Mouse (Mus musculus): ENCODE results near the gene Slc13a5. TPM values are rescaled to one million over a fixed set of nuclear protein-coding genes. Genes with fewer than 3 reads are reported as not detected.

Gene Slc13a5
- polyA plus RNA-seq (2014; fragmentation: Nextera tagmentation; extraction: Ambion mirVana) = 0.46 TPM in 1 of 2 replicates, not detected in the other

- Histone ChIP-seq H3K27ac (ENCODE audit: low read depth, low read length) (no peak within 1 kb of the TSS), H3K4me1 (ENCODE audit: control insufficient read depth, insufficient read depth, low read length) (no peaks in the 10 kb centered on the region), H3K4me2 (ENCODE audit: low read depth) (peak within 1 kb of the TSS; percentile 74), H3K4me3 (ENCODE audit: low read depth, low read length) (peak within 1 kb of the TSS; percentile 40), H3K27me3 (ENCODE audit: control insufficient read depth, insufficient read depth, low read length) (peaks cover 29% of the 10 kb centered on the region), H3K9ac (ENCODE audit: low read length) (peak within 1 kb of the TSS; percentile 41), H3K9me3 (ENCODE audit: control insufficient read depth, low read length) (no peaks in the 10 kb centered on the region), H3K36me3 (ENCODE audit: control insufficient read depth, insufficient read depth, low read length) (no peaks in the 10 kb centered on the region)
- WGBS = 1% methylated on average over 36 of the region's 36 CpGs
- DNase-seq (ENCODE audit: low spot score) (peak; percentile 57), ATAC-seq (ENCODE audit: insufficient read depth, low FRiP score, low TSS enrichment) (peak; percentile 41; the same call in 1 of the 2 replicates)
Measured at GRCm38 (mm10) chr11:72266960-72267560, at the start of gene Slc13a5. Slc13a5 (minus strand) TSS chr11:72267222.

DNA sequence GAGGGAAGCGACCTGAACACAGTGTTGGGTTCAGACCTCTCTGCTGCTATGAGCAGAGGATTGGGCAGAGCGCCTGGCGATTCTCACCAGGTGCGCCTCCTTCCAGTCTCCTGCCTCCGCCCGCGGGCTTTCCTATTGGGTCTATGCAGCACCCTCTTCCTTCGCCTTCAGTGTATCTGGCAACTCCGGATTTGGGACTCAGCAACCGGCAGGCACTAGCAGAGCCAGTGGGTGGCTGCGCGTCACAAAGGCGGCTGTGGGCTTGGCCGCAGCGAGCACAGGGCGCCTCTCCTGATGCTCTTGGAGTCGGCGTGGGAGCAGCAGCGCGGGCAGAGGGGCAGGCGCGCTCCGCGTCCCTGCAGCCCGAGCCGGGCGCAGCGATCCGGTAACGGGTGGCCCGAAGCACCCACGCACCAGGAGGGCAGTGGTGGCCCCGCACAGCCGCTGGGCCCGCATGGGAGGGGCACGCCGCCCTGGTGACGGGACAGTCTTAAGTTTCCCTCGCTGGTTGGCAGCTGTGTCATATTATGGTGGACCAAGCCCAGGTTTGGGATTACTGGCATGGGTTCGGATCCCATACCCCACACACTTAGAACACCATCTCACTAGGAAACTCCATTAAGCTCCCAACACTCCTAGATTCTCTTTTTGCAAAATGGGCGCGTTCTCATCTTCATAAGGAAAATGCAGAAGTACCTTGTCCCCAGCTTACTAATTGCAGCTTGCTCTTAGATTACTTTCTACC is 47.3 kb upstream of the Slc13a5 start, which contains the start of gene Fbxo39:
Fbxo39 (plus strand) TSS at position 294 of the 745 bp plus-strand sequence.
- WGBS = 10% methylated on average over 42 of the region's 42 CpGs
- Histone ChIP-seq H3K27me3 (ENCODE audit: control insufficient read depth, insufficient read depth, low read length) (peaks cover 22% of the 10 kb centered on the region), H3K27ac (ENCODE audit: low read depth, low read length) (no peak within 1 kb of the TSS), H3K36me3 (ENCODE audit: control insufficient read depth, insufficient read depth, low read length) (no peaks in the 10 kb centered on the region), H3K9me3 (ENCODE audit: control insufficient read depth, low read length) (no peaks in the 10 kb centered on the region), H3K4me2 (ENCODE audit: low read depth) (peak within 1 kb of the TSS; percentile 37), H3K4me1 (ENCODE audit: control insufficient read depth, insufficient read depth, low read length) (0 out of 2 replicates have a peak, but pooled peaks cover 3% of the 10 kb centered on the region), H3K9ac (ENCODE audit: low read length) (peak within 1 kb of the TSS; percentile 40; the same call in 1 of the 2 replicates), H3K4me3 (ENCODE audit: low read depth, low read length) (peak within 1 kb of the TSS; percentile 18; the same call in 1 of the 2 replicates)
- DNase-seq (ENCODE audit: low spot score) = peak; percentile 12
- ATAC-seq (ENCODE audit: insufficient read depth, low FRiP score, low TSS enrichment) = no peak

- H3K4me2 ChIP-seq (ENCODE audit: low read depth) = no peak overlapping the region
- no peak overlapping the region for H3K4me3 ChIP-seq (ENCODE audit: low read depth, low read length)
- no peaks in the 10 kb centered on the region for H3K9me3 ChIP-seq (ENCODE audit: control insufficient read depth, low read length)
- 83% methylated on average over 10 of the region's 10 CpGs for WGBS
- H3K27ac ChIP-seq (ENCODE audit: low read depth, low read length) = no peak overlapping the region
- no peak overlapping the region for H3K9ac ChIP-seq (ENCODE audit: low read length)
- H3K36me3 ChIP-seq (ENCODE audit: control insufficient read depth, insufficient read depth, low read length) = no peaks in the 10 kb centered on the region
- DNase-seq (ENCODE audit: low spot score) = no peak
- H3K4me1 ChIP-seq (ENCODE audit: control insufficient read depth, insufficient read depth, low read length) = 0 out of 2 replicates have a peak, but pooled peaks cover 3% of the 10 kb centered on the region
- ATAC-seq (ENCODE audit: insufficient read depth, low FRiP score, low TSS enrichment) = no peak
- peaks cover 22% of the 10 kb centered on the region for H3K27me3 ChIP-seq (ENCODE audit: control insufficient read depth, insufficient read depth, low read length)
Measured at GRCm38 (mm10) chr11:72311355-72312001, 44.5 kb upstream of the Slc13a5 start.

DNA sequence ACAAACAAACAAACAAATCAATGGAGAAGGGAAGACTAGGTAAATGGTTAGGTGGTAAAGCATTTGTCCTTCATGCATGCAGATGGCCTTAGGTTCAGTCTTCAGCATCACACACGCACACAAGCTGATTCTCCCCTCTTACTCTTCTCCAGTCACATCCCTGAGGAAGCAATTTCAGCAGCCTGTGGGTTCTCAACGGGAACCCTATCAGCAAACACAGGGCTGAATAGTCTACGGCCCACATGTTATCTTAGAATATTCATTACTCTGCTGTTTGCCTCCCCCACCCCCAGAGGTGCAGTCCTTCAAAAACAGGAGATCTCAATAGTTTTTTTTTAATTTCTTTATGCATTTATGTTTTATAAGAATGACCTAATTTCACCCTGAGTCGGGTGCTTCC is 43.5 kb upstream of the Slc13a5 start:
- H3K4me2 ChIP-seq (ENCODE audit: low read depth) = no peak overlapping the region
- 0 out of 2 replicates have a peak, but pooled peaks cover 3% of the 10 kb centered on the region for H3K4me1 ChIP-seq (ENCODE audit: control insufficient read depth, insufficient read depth, low read length)
- H3K4me3 ChIP-seq (ENCODE audit: low read depth, low read length) = no peak overlapping the region
- no peak overlapping the region for H3K9ac ChIP-seq (ENCODE audit: low read length)
- no peak for DNase-seq (ENCODE audit: low spot score)
- no peak for ATAC-seq (ENCODE audit: insufficient read depth, low FRiP score, low TSS enrichment)
- H3K9me3 ChIP-seq (ENCODE audit: control insufficient read depth, low read length) = no peaks in the 10 kb centered on the region
- H3K27me3 ChIP-seq (ENCODE audit: control insufficient read depth, insufficient read depth, low read length) = peaks cover 22% of the 10 kb centered on the region
- 87% methylated on average over 4 of the region's 4 CpGs for WGBS
- H3K27ac ChIP-seq (ENCODE audit: low read depth, low read length) = no peak overlapping the region
- H3K36me3 ChIP-seq (ENCODE audit: control insufficient read depth, insufficient read depth, low read length) = no peaks in the 10 kb centered on the region

DNA sequence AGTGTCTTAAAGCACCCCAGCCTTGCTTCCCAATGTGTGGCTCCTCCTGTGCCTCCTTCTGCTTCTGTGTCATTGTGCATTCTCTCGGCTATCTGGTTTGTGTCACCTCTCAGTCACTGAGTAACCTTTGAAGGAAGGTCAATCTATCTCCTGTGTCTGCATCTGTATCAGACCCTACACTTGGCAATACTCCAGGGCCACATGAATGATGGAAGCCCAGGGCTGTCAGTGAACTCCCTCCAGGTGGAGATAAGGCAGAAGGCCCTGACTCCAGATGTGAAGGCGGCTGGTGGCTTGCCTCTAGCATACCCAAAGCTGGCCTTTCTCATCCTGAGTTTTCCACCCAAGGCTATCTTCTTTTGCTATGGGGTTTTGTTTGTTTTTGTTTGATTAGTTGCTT is 42.0 kb upstream of the Slc13a5 start:
- H3K27me3 ChIP-seq (ENCODE audit: control insufficient read depth, insufficient read depth, low read length) = peaks cover 9% of the 10 kb centered on the region
- H3K9ac ChIP-seq (ENCODE audit: low read length) = no peak overlapping the region
- no peak overlapping the region for H3K4me3 ChIP-seq (ENCODE audit: low read depth, low read length)
- H3K4me1 ChIP-seq (ENCODE audit: control insufficient read depth, insufficient read depth, low read length) = no peaks in the 10 kb centered on the region
- no peaks in the 10 kb centered on the region for H3K9me3 ChIP-seq (ENCODE audit: control insufficient read depth, low read length)
- ATAC-seq (ENCODE audit: insufficient read depth, low FRiP score, low TSS enrichment) (no peak), DNase-seq (ENCODE audit: low spot score) (no peak)
- H3K36me3 ChIP-seq (ENCODE audit: control insufficient read depth, insufficient read depth, low read length) = no peaks in the 10 kb centered on the region
- no peak overlapping the region for H3K27ac ChIP-seq (ENCODE audit: low read depth, low read length)
- 78% methylated on average over 2 of the region's 2 CpGs for WGBS
- no peak overlapping the region for H3K4me2 ChIP-seq (ENCODE audit: low read depth)

DNA sequence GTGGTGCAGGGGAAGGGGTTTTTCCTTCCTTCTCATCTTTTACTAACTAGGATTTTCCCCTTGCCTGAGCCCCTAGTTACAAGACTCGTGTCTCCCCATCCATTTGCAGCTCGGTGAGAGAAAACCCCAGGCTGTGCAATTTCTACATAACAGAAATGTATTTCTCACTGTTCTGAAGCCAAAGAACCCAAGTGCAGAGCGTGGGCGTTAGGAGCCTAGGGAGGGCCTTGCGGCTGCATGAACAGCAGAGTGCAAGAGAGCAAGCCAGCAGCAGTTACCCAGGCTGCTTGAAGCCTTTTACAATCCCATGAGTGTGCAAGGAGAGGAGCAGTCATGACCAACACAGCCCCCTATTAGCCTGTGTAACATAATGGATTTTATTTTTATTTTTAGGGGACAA is 40.4 kb upstream of the Slc13a5 start:
- H3K4me2 ChIP-seq (ENCODE audit: low read depth) = no peak overlapping the region

DNA sequence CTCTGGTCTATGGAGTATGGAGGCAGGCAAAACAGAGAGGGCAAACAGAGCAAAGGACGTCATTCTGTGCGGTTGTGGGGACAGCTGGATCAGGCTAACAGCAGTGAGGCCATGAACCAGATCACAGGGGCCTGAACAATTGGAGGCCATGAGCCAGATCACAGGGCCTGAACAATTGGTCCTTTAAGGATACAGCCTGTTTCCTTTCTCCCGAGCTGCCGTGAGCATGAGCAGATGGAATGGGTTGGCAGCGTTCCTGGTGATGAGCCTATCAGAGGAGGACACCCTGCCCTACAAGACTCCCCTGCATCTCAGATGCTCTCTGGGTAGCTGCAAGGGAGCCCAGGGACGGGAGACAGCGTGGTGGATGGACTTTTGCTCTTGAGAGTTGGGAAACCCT is 35.2 kb upstream of the Slc13a5 start:
- ATAC-seq (ENCODE audit: insufficient read depth, low FRiP score, low TSS enrichment) (no peak), DNase-seq (ENCODE audit: low spot score) (no peak)
- H3K27ac ChIP-seq (ENCODE audit: low read depth, low read length) = no peak overlapping the region
- H3K4me2 ChIP-seq (ENCODE audit: low read depth) = no peak overlapping the region
- no peaks in the 10 kb centered on the region for H3K27me3 ChIP-seq (ENCODE audit: control insufficient read depth, insufficient read depth, low read length)
- no peaks in the 10 kb centered on the region for H3K36me3 ChIP-seq (ENCODE audit: control insufficient read depth, insufficient read depth, low read length)
- WGBS = 78% methylated on average over 7 of the region's 7 CpGs
- H3K9ac ChIP-seq (ENCODE audit: low read length) = no peak overlapping the region
- no peaks in the 10 kb centered on the region for H3K9me3 ChIP-seq (ENCODE audit: control insufficient read depth, low read length)
- H3K4me1 ChIP-seq (ENCODE audit: control insufficient read depth, insufficient read depth, low read length) = no peaks in the 10 kb centered on the region
- no peak overlapping the region for H3K4me3 ChIP-seq (ENCODE audit: low read depth, low read length)

More for the DNA sequence above, 40.4 kb upstream of the Slc13a5 start:
- ATAC-seq (ENCODE audit: insufficient read depth, low FRiP score, low TSS enrichment) (no peak), DNase-seq (ENCODE audit: low spot score) (no peak)
- no peaks in the 10 kb centered on the region for H3K4me1 ChIP-seq (ENCODE audit: control insufficient read depth, insufficient read depth, low read length)
- H3K27me3 ChIP-seq (ENCODE audit: control insufficient read depth, insufficient read depth, low read length) = no peaks in the 10 kb centered on the region
- no peak overlapping the region for H3K4me3 ChIP-seq (ENCODE audit: low read depth, low read length)
- H3K27ac ChIP-seq (ENCODE audit: low read depth, low read length) = no peak overlapping the region
- H3K9me3 ChIP-seq (ENCODE audit: control insufficient read depth, low read length) = no peaks in the 10 kb centered on the region
- no peaks in the 10 kb centered on the region for H3K36me3 ChIP-seq (ENCODE audit: control insufficient read depth, insufficient read depth, low read length)
- no peak overlapping the region for H3K9ac ChIP-seq (ENCODE audit: low read length)
- WGBS = 87% methylated on average over 5 of the region's 5 CpGs

- H3K4me1 ChIP-seq (ENCODE audit: control insufficient read depth, insufficient read depth, low read length) = no peaks in the 10 kb centered on the region
- DNase-seq (ENCODE audit: low spot score) = no peak
- H3K9me3 ChIP-seq (ENCODE audit: control insufficient read depth, low read length) = no peaks in the 10 kb centered on the region
- no peak for ATAC-seq (ENCODE audit: insufficient read depth, low FRiP score, low TSS enrichment)
- no peak within 1 kb of the TSS for H3K27ac ChIP-seq (ENCODE audit: low read depth, low read length)
- no peak within 1 kb of the TSS for H3K9ac ChIP-seq (ENCODE audit: low read length)
- no peak within 1 kb of the TSS for H3K4me3 ChIP-seq (ENCODE audit: low read depth, low read length)
- H3K4me2 ChIP-seq (ENCODE audit: low read depth) = no peak within 1 kb of the TSS
- no peaks in the 10 kb centered on the region for H3K27me3 ChIP-seq (ENCODE audit: control insufficient read depth, insufficient read depth, low read length)
- H3K36me3 ChIP-seq (ENCODE audit: control insufficient read depth, insufficient read depth, low read length) = no peaks in the 10 kb centered on the region
- 44% methylated on average over 6 of the region's 6 CpGs for WGBS
Measured at GRCm38 (mm10) chr11:72301334-72301733, 34.3 kb upstream of the Slc13a5 start, which contains the start of gene Xaf1. Xaf1 (plus strand) TSS chr11:72301629.

All from neural tube, embryonic 11.5 days (tissue).